Mouse (Mus musculus) neural tube, embryonic 14.5 days (tissue): ENCODE measurements around the gene Gpr176. TPM values are rescaled to one million over a fixed set of nuclear protein-coding genes. Genes with fewer than 3 reads are reported as not detected.
A peak's percentile ranks its signal among the peaks of the same experiment; 100 is the strongest.
"Not testable (repeated sequence)": the region's sequence is repeated elsewhere in the genome, so short reads cannot be mapped to it uniquely, and the experiment has no call there.

Experiments used
- ATAC-seq: fragments of 200-750 bp; cut with Nextera tagmentation; 2 replicates; pipeline ENCODE4 v1.8.0; 2017; ENCODE audit warnings: low read depth, mild to moderate bottlenecking, moderate TSS enrichment, moderate library complexity
- H3K27ac ChIP-seq: fragments of 300-500 bp; sonication (generic); 2 replicates; pipeline ENCODE4 v1.5.1; 2014; ENCODE audit warnings: low read depth, mild to moderate bottlenecking, control low read depth, low read length, moderate library complexity, mixed read lengths
- H3K27me3 ChIP-seq: fragments of 300-500 bp; sonication (generic); 2 replicates; pipeline ENCODE4 v1.6.1; 2014; ENCODE audit warnings: low read length; ENCODE audit not compliant: control insufficient read depth, insufficient read depth
- H3K36me3 ChIP-seq: fragments of 300-500 bp; sonication (generic); 2 replicates; pipeline ENCODE4 v1.6.1; 2014; ENCODE audit warnings: low read length, mixed read lengths; ENCODE audit not compliant: control insufficient read depth, insufficient read depth
- H3K4me1 ChIP-seq: fragments of 300-500 bp; sonication (generic); 2 replicates; pipeline ENCODE4 v1.6.1; 2014; ENCODE audit warnings: low read length; ENCODE audit not compliant: control insufficient read depth, insufficient read depth
- H3K4me2 ChIP-seq: fragments of 300-500 bp; sonication (generic); 2 replicates; pipeline ENCODE4 v1.6.1; 2014; ENCODE audit warnings: mild to moderate bottlenecking, low read depth, low read length, control low read depth
- H3K4me3 ChIP-seq: fragments of 300-500 bp; sonication (generic); 2 replicates; pipeline ENCODE4 v1.5.1; 2014; ENCODE audit warnings: low read depth, low read length, control low read depth, mixed read lengths
- H3K9ac ChIP-seq: fragments of 300-500 bp; sonication (generic); replicated peaks from 2 replicates; pipeline ENCODE4 v1.6.1; 2014; ENCODE audit warnings: low read depth, mild to moderate bottlenecking, control low read depth, low read length, mixed read lengths
- H3K9me3 ChIP-seq: fragments of 300-500 bp; sonication (generic); 2 replicates; pipeline ENCODE4 v1.6.1; 2016; ENCODE audit warnings: low read length; ENCODE audit not compliant: control insufficient read depth
- WGBS: fragments of 180-500 bp; shearing (Covaris S2); extraction: QIAGEN DNeasy Blood & Tissue Kit; methylation state at CpG from one replicate; pipeline ENCODE4 v1.1.7; 2014; 5-methylcytosine and 5-hydroxymethylcytosine counted together
- polyA plus RNA-seq: library from polyadenylated mRNA; unstranded; fragments of >200 nt; fragmentation: Nextera tagmentation; extraction: Ambion mirVana; gene quantifications from 2 replicates; pipeline ENCODE4 v1.2.1, GENCODE M21; 2014

Gpr176 gene
- polyA plus RNA-seq, 1 experiment from 2014 or later = 7.9 TPM

DNA sequence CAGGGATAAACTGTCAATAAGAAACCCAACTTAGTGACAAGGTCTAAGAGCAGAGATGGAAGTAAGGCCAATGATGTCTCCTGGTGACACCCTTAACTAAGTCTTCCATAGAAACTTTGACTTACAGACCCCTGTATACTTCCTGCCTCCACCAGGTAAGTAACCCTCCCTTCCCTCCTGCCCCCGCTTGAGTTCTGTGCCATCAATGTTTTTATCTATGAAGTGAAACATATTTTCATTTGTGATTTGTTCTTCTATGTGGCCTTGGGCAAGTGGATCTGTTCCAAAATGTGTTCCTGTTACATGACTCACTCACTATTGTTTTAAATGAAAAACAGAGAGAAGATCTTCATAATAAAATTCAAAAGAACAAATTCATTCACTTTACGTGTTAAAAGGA, 73.2 kb downstream of the Gpr176 start:
- H3K4me3 ChIP-seq = no peak overlapping the region
- H3K27me3 ChIP-seq = no peaks in the 10 kb centered on the region
- no peak overlapping the region for H3K27ac ChIP-seq
- ATAC-seq = no peak
- H3K4me1 ChIP-seq = no peaks in the 10 kb centered on the region
- WGBS = 94% methylated on average over 2 of the region's 2 CpGs
- no peak overlapping the region for H3K4me2 ChIP-seq
- no peaks in the 10 kb centered on the region for H3K36me3 ChIP-seq
- no peaks in the 10 kb centered on the region for H3K9me3 ChIP-seq
- no peak overlapping the region for H3K9ac ChIP-seq

DNA sequence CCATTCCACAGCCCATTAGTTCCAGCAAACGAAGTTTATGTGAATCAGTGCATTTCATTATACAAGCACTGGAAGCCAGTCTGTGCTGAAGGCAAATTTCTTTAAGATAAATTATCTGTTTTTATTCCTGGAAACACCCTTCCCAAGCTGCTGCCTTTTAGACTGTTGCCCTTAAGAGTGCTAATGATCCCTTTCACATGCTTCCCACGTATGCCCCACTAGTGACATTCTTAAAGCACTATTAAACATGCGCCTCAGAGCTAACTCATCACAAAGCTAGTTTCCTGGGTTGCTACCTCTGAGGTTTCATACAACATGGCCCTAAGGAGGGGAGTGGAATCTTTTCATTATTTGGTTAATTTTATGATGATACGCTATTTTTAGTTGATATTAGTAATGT, 74.6 kb downstream of the Gpr176 start:
- Histone ChIP-seq H3K4me2 (no peak overlapping the region), H3K4me1 (no peaks in the 10 kb centered on the region), H3K9ac (no peak overlapping the region), H3K36me3 (no peaks in the 10 kb centered on the region), H3K27me3 (no peaks in the 10 kb centered on the region), H3K9me3 (no peaks in the 10 kb centered on the region), H3K4me3 (no peak overlapping the region), H3K27ac (no peak overlapping the region)
- ATAC-seq = peak; percentile 63; the same call in 1 of the 2 replicates
- 48% methylated on average over 4 of the region's 4 CpGs for WGBS

GRCm38 (mm10) chr2:118297966-118298365, 75.3 kb downstream of the Gpr176 start:
- no peak overlapping the region for H3K4me3 ChIP-seq
- no peak for ATAC-seq
- WGBS = 85% methylated on average over 2 of the region's 2 CpGs
- H3K4me1 ChIP-seq = no peaks in the 10 kb centered on the region
- no peak overlapping the region for H3K9ac ChIP-seq
- no peaks in the 10 kb centered on the region for H3K9me3 ChIP-seq
- no peaks in the 10 kb centered on the region for H3K27me3 ChIP-seq
- no peaks in the 10 kb centered on the region for H3K36me3 ChIP-seq
- no peak overlapping the region for H3K4me2 ChIP-seq
- H3K27ac ChIP-seq = no peak overlapping the region

- Histone ChIP-seq H3K9ac (no peak overlapping the region), H3K4me1 (no peaks in the 10 kb centered on the region), H3K27me3 (no peaks in the 10 kb centered on the region), H3K36me3 (no peaks in the 10 kb centered on the region), H3K4me2 (no peak overlapping the region), H3K27ac (no peak overlapping the region), H3K4me3 (no peak overlapping the region), H3K9me3 (no peaks in the 10 kb centered on the region)
- no peak for ATAC-seq
- 56% methylated on average over 7 of the region's 7 CpGs for WGBS
These were observed 77.7 kb downstream of the Gpr176 start for GRCm38 (mm10) chr2:118295505-118295904.

DNA sequence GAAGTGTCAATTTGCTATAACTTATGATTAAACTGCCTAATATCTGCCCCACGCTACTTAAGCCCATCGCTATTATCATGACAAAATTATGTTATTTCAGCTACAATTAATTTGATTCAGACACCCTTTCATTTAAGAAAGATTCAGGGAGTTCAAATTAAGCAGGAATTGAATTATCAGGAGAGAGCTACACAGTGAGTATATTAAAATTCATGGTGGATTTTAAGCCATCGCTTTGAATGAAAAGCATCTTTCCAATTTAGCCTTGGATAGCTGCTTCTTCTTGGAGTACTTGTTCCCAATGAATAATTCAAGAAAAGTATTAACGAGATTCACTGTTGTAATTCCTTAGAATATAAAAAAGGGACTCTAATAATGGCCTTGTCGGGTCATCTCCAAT, 79.6 kb downstream of the Gpr176 start:
- no peak overlapping the region for H3K9ac ChIP-seq
- no peak overlapping the region for H3K4me2 ChIP-seq
- H3K4me3 ChIP-seq = no peak overlapping the region
- 70% methylated on average over 5 of the region's 5 CpGs for WGBS
- no peak overlapping the region for H3K27ac ChIP-seq
- no peak for ATAC-seq
- no peaks in the 10 kb centered on the region for H3K27me3 ChIP-seq
- H3K36me3 ChIP-seq = no peaks in the 10 kb centered on the region
- no peaks in the 10 kb centered on the region for H3K9me3 ChIP-seq
- H3K4me1 ChIP-seq = no peaks in the 10 kb centered on the region

GRCm38 (mm10) chr2:118289066-118289460, 84.2 kb downstream of the Gpr176 start:
- 88% methylated on average over 7 of the region's 7 CpGs for WGBS
- not testable (repeated sequence) for H3K36me3 ChIP-seq, H3K4me1 ChIP-seq, H3K27me3 ChIP-seq, H3K9ac ChIP-seq, H3K9me3 ChIP-seq, H3K27ac ChIP-seq, ATAC-seq, H3K4me2 ChIP-seq, H3K4me3 ChIP-seq

DNA sequence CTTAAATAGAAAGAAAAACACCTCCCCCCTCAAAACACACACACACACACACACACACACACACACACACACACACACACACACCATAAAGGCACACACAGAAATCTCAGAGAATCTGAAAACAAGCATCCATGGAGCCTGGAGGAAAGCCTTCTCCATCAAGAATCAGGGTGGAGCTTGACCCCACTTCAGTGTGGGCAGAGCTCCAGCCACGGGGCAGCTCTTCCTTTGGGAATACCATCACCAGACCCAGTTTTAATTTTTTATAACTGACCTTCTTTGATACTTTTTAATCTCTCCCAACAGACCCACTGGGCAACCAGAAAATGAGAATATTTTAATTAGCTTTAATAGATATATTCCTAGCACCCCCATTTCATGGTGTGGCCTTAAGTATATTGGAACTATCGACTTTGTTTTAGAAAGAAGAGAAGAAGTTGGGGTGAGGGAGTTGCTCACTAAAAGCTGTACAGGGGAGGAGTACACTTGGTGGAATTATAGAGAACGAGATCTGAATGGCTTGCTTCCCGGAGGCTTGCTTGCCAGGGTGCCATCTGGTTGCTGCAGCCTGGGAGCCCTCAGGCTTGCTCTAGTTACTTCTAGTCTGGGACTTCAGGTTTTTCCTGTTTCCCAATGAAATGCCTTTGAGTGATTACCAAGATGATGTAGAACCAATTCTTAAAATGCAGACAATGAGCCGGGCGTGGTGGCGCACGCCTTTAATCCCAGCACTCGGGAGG, 84.7 kb downstream of the Gpr176 start:
- Histone ChIP-seq H3K27ac (no peak overlapping the region), H3K4me2 (no peak overlapping the region), H3K9me3 (no peaks in the 10 kb centered on the region), H3K4me1 (no peaks in the 10 kb centered on the region), H3K27me3 (no peaks in the 10 kb centered on the region), H3K36me3 (no peaks in the 10 kb centered on the region), H3K4me3 (no peak overlapping the region), H3K9ac (no peak overlapping the region)
- 83% methylated on average over 9 of the region's 9 CpGs for WGBS
- ATAC-seq = no peak

GRCm38 (mm10) chr2:118287678-118288077, 85.5 kb downstream of the Gpr176 start:
- H3K27me3 ChIP-seq = no peaks in the 10 kb centered on the region
- H3K4me2 ChIP-seq = no peak overlapping the region
- no peaks in the 10 kb centered on the region for H3K4me1 ChIP-seq
- H3K27ac ChIP-seq = no peak overlapping the region
- H3K9ac ChIP-seq = no peak overlapping the region
- WGBS = 84% methylated on average over 4 of the region's 4 CpGs
- ATAC-seq = no peak
- no peaks in the 10 kb centered on the region for H3K9me3 ChIP-seq
- H3K36me3 ChIP-seq = no peaks in the 10 kb centered on the region
- no peak overlapping the region for H3K4me3 ChIP-seq

- Histone ChIP-seq H3K27ac (no peak overlapping the region), H3K9me3 (no peaks in the 10 kb centered on the region), H3K4me2 (no peak overlapping the region), H3K36me3 (no peaks in the 10 kb centered on the region), H3K9ac (no peak overlapping the region), H3K4me1 (no peaks in the 10 kb centered on the region), H3K27me3 (no peaks in the 10 kb centered on the region), H3K4me3 (no peak overlapping the region)
- 82% methylated on average over 3 of the region's 3 CpGs for WGBS
- ATAC-seq = no peak
These were observed 90.8 kb downstream of the Gpr176 start for GRCm38 (mm10) chr2:118282467-118282866.
